Mouse (Mus musculus): ENCODE results near the gene Mrgbp.

Mrgbp gene

DNA sequence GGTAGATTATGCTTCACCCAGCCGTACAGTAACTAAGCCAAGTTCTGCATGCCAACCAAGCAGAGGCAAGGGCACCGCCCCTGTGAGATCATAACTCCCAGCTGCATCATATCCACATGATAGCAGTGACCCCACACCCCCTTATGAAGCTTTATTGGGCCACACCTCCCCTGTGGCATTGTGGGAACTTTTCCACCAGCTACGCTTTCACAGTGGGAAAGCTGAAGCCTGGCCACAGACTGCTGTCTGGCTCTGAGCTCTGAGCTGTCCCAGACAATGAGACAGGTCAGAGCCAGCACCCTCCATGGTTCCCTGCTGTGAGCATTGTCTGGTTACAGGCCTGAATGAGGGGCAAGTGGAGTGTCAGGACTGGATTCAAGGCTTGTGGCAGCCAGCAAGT is at the start of gene Mrgbp:
Gene Mrgbp (plus strand): TSS at position 303 of the 400 bp plus-strand sequence.
- no peak for DNase-seq (ENCODE audit: low spot score)

GRCm38 (mm10) chr2:180531671-180532385 is 49.3 kb upstream of the Mrgbp start:
- DNase-seq (ENCODE audit: low spot score) = no peak

DNA sequence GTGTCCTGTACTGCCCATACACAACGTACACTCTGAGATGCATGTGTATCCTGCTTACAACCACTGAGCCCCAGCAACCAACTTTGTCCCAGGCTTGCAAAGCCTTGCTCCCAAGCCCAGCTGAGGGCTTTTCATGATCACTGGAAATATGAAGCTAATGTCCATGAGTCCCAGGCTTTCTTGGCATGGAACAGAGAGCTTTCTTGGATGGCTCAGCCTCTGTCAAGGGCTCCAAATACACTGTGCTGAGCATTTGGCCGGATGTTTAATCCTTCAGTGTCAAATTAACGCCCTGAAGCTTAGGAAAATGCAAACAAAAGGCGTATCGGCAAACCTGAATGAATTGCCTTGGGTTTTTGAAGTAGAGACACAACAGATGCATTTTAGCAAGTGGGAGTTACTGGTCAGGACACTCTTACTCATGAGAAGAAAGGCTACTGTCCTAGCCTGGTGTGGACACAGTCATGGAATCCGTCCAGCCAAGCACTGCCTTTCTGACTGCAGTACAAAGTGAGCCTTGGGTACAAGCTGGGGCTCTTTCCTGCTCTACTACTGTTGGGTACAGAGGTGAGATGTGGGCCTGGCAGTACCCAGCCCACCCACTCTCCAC is 48.6 kb upstream of the Mrgbp start:
- no peak for DNase-seq (ENCODE audit: low spot score)

DNA sequence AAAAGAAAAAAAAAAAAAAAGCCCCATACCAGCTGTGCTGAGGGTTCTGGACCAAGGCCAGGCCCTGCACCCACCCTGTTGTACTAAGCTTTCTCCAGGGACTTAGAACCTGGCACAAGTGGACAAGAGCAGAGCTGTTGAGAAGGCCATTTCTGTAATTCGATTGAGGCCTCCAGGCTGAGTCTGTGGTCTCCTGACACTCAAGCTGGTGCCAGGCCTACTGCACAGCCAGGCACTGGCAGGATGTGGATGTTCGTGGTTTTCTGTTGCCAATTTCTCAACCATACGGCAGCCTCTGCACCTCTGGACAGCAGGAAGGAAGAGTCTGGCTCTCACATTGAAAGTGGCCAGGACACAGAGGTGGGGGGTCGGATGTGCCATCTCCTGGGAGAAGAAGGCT is 47.9 kb upstream of the Mrgbp start:
- DNase-seq (ENCODE audit: low spot score) = no peak

DNA sequence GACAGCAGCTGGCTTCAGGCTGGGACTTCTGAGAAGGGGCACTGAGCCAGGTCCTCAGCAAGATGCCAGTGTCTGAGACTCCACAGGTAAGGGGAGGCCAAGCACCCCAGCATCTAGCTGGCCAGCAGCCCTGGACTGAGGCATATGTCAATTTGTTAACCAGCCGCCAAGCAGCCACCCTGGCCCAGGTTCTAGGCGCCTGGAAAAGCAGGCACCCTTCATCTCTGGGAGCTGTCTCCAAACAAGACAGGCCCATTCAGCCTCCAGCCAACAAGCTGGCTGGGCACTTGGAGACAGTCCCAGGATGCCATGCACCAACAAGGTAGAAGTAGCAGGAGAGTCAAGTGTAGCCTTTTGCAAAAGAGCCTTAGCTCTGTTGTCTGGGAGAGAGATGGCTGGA is 37.4 kb upstream of the Mrgbp start:
- DNase-seq (ENCODE audit: low spot score) = no peak

GRCm38 (mm10) chr2:180545046-180545445 is 36.1 kb upstream of the Mrgbp start:
- DNase-seq (ENCODE audit: low spot score) = no peak

GRCm38 (mm10) chr2:180547384-180548106 is 33.6 kb upstream of the Mrgbp start:
- peak; percentile 11 for DNase-seq (ENCODE audit: low spot score)

- no peak for DNase-seq (ENCODE audit: low spot score)
Observed at GRCm38 (mm10) chr2:180552340-180552739, 28.8 kb upstream of the Mrgbp start.

- DNase-seq (ENCODE audit: low spot score) = peak; percentile 7
Observed at GRCm38 (mm10) chr2:180555219-180555618, 25.9 kb upstream of the Mrgbp start.

DNA sequence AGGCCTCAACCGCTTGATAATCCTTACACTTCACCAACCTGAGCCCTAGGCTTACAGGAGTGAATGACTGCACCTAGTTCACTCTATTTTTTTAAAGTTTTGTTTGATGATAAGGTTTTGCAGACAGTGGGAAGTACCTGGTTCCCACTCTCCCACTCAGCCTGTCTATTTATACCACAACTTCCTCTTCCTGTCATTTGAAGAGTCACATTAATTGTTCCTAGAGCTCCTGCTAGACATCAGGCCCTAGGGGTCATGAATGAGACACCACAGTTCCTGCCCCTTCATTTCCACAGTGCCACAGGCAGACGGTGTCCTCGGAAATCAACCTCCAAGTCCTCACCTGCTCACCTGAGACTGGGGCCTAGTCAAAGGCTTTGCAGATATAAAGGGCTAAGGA is 24.6 kb upstream of the Mrgbp start:
- no peak for DNase-seq (ENCODE audit: low spot score)

DNA sequence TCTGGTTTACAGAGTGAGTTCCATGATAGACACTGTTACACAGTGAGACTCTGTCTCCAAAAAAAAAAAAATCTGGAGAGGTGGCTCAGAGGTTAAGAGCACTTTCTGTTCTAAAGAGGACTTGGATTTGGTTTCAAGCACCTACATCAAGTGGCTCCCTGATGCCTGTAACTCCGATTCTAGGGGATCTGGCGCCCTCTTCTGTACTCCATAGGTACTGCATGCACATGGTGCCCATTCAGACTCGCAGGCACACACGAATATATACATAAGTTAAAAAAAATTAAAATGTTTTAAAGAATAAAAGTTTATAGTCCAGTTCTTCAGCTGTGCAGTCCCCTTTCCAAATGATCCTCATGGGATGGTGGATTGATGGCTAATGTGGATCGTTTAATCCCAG is 20.9 kb upstream of the Mrgbp start:
- DNase-seq (ENCODE audit: low spot score) = no peak

DNA sequence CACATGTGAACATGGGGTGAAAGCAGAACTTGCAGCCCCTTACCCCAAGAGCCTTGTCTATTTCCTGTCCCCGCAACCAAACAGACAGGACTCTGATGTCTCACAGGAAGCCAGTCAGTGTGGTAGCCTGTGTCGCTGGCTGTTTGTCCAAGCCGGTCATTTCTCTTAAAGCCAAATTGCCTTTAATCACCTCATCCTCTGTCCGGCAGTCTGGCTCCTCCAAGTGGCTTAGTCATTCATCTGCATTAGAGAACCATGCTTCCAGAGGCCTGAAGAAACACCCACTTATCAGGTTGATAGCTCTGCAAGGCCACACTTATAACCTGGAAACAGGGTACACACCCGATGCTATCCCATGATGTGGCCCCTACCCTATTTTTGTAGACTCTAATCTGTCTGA is 19.0 kb upstream of the Mrgbp start:
- DNase-seq (ENCODE audit: low spot score) = no peak

GRCm38 (mm10) chr2:180563296-180563695 is 17.8 kb upstream of the Mrgbp start:
- DNase-seq (ENCODE audit: low spot score) = no peak

GRCm38 (mm10) chr2:180563841-180564240 is 17.3 kb upstream of the Mrgbp start:
- no peak for DNase-seq (ENCODE audit: low spot score)

DNA sequence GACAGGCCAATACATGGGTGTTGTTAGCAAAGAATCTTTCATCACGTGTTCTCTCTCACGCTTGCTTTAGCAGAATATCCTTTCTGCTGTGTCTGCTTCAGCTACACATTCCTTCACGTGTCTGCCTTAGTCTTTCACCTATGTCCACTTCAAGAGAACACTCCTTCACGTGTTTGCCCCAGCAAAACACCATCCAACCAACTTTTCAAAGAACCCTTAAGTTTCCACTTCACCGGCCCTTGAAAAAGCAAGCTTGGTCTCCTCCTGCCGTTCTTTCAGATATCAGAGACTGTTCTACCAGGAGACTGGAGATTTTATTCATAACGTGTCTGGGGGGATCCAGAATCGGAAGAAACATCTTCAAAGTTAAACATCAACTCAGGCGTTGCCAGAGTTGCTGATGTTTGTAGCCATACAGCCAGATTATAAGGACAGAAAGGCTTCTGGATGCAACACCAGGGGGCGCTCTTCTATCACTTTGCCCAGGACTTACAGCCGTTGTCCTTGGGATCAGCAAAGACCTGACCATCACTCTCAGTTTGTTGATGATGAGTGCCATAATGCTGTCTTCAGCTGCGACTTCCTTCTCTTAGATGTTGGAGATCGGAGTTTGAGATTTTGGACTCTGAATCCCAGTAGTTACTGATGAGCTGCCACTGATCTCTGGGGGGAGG is 14.7 kb upstream of the Mrgbp start:
- peak; percentile 89 for DNase-seq (ENCODE audit: low spot score)

DNA sequence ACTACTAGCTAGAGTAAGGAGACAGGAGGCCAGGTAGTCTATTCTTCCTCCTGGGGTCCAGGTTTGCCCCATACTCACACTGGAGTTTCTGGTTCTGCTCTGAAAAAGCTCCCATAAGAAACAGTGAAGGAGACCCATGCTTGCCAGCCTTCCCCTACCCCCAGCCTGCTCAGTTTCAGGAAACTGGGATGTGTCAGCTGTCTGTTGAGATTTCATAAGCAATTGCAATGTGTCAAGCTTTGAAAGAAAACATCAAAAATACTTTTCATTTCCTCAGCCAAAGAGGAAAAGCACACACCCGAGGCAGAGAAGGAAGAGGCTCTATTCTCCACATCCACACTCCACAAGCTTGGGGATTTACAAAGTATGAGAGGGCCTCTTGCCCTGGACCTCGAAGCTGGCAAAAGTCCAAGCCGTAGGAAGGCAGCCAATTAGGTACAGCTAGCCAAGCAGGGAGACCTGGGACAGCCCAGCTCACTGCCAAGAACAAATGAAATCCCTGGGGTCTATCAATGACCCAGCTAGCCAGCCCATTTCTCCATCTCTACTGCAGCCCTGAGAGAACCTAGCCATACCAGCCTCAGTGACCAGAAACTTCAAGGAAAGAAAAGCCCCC is 12.0 kb upstream of the Mrgbp start:
- DNase-seq (ENCODE audit: low spot score) = no peak

- no peak for DNase-seq (ENCODE audit: low spot score)
Observed at GRCm38 (mm10) chr2:180576482-180576881, 4.6 kb upstream of the Mrgbp start.

GRCm38 (mm10) chr2:180578686-180579085 is 2.4 kb upstream of the Mrgbp start:
- DNase-seq (ENCODE audit: low spot score) = peak; percentile 91

DNA sequence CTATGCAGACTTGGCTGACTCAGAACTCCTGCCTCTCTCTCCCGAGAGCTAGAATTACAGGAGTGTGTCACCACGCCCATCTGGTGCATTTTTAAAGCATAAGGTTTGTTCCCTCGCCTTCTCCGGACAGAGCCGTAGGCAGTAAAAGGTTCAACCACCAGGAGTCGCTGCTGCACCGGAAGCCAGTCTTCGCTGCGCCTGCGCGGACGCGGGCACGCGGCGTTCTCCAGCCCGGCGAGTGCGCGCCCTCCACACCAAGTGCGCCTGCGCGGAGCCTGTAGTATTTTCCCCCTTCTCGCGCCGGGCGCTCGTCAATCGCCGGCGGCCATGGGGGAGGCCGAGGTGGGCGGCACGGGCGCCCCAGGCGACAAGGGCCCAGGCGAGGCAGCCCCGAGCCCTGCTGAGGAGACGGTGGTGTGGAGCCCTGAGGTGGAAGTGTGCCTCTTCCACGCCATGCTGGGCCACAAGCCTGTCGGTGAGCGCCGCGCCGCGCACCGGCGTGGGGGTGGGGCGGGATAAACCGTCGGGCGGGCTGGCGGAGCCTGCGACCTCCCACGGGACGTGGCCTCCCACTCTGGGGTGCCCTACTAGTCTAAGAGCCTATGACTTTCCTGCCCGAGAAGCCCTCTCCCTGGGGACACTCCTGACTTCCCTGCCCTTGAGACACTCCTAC is 1.5 kb downstream of the Mrgbp start:
- DNase-seq (ENCODE audit: low spot score) = peak; percentile 99

GRCm38 (mm10) chr2:180583154-180583507 is 2.0 kb downstream of the Mrgbp start:
- no peak for DNase-seq (ENCODE audit: low spot score)

GRCm38 (mm10) chr2:180588736-180589122 is 7.6 kb downstream of the Mrgbp start:
- no peak for DNase-seq (ENCODE audit: low spot score)

Measured in retina, embryonic 14.5 days (tissue).